Mouse (Mus musculus): ENCODE measurements around the gene Nptn.
"Not testable (repeated sequence)": the region's sequence is repeated elsewhere in the genome, so short reads cannot be mapped to it uniquely, and the experiment has no call there.

DNA sequence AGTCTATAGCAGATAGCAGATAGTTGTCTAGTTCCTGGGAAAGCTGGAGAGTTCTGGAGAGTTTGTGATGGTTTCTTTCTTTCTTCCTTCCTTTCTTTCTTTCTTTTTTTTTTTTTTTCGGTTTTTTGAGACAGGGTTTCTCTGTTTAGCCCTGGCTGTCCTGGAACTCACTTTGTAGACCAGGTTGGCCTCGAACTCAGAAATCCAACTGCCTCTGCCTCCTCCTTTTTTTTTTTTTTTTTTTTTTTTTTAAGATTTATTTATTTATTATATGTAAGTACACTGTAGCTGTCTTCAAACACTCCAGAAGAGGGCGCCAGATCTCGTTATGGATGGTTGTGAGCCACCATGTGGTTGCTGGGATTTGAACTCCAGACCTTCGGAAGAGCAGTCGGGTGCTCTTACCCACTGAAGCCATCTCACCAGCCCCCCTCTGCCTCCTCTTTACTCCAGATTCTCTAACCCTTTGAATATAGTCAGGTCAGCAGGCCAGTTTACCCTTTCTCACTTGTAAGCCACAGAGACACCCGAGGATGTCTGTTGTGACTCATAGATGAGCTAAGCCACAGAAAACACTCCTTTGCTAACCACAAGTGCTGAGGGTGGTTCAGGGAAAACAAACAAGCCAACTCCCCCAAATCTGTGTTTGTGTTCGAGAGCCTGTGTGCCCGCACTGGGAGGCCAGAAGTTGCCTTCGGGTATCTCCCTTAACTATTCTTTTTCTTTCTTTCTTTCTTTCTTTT lies 1.4 kb upstream of the Nptn start:
- TF ChIP-seq GATA1 (IDR thresholded peaks at IDR 0.05; ENCODE audit: borderline replicate concordance, low read length); CTCF (IDR thresholded peaks at IDR 0.05; ENCODE audit: low read depth, low read length); POLR2AphosphoS5 (IDR thresholded peaks at IDR 0.05; ENCODE audit: insufficient replicate concordance, low read depth, low read length): not testable (repeated sequence)
